Mouse (Mus musculus) testis, postnatal 10 days (tissue): ENCODE results near the gene Ehf.

Source experiments
- DNase-seq: peaks from one replicate; pipeline ENCODE4 v3.0.0; 2021; ENCODE audit warnings: low spot score

Gene Ehf

GRCm38 (mm10) chr2:103214861-103215260, 88.2 kb downstream of the Ehf start:
- DNase-seq: no peak

- no peak for DNase-seq
Observed at GRCm38 (mm10) chr2:103213547-103213946, 89.5 kb downstream of the Ehf start.
